Mouse (Mus musculus) heart, embryonic 14.5 days (tissue): ENCODE data around the gene Map7. TPM values are rescaled to one million over a fixed set of nuclear protein-coding genes. Genes with fewer than 3 reads are reported as not detected.

Source experiments
- ATAC-seq: fragments of 200-750 bp; cut with Nextera tagmentation; 2 replicates; pipeline ENCODE4 v1.8.0; 2017; ENCODE audit warnings: low read depth, moderate TSS enrichment; ENCODE audit not compliant: insufficient number of reproducible peaks, insufficient read depth, low FRiP score
- H3K27ac ChIP-seq, 2 experiments: fragments of 200-500 bp in 1 of 2; fragments of 300-500 bp in 1 of 2; sonication (generic) in 1 of 2; replicated peaks in 1 of 2; 2 replicates each; pipeline ENCODE4 v1.5.1; 2012 to 2014; ENCODE audit warnings: low read depth in 2 of 2, low read length in 2 of 2, control low read depth in 1 of 2, mild to moderate bottlenecking in 1 of 2, mixed read lengths in 1 of 2; ENCODE audit not compliant: control insufficient read depth in 1 of 2, insufficient read depth in 1 of 2
- H3K27me3 ChIP-seq: fragments of 300-500 bp; sonication (generic); 2 replicates; pipeline ENCODE4 v1.6.1; 2014; ENCODE audit warnings: mild to moderate bottlenecking, low read length, control low read depth; ENCODE audit not compliant: control insufficient read depth, insufficient read depth
- H3K36me3 ChIP-seq: fragments of 300-500 bp; sonication (generic); 2 replicates; pipeline ENCODE4 v1.6.1; 2014; ENCODE audit warnings: mild to moderate bottlenecking, control low read depth, low read length, mixed read lengths; ENCODE audit not compliant: control insufficient read depth, insufficient read depth
- H3K4me1 ChIP-seq, 2 experiments: fragments of 200-500 bp in 1 of 2; fragments of 300-500 bp in 1 of 2; sonication (generic) in 1 of 2; 2 replicates each; pipeline ENCODE4 v1.6.1; 2012 to 2014; ENCODE audit warnings: low read length in 2 of 2, control low read depth in 1 of 2, mixed read lengths in 1 of 2; ENCODE audit not compliant: control insufficient read depth in 2 of 2, insufficient read depth in 2 of 2
- H3K4me2 ChIP-seq: fragments of 300-500 bp; sonication (generic); 2 replicates; pipeline ENCODE4 v1.6.1; 2014; ENCODE audit warnings: mild to moderate bottlenecking, low read length
- H3K4me3 ChIP-seq, 2 experiments: fragments of 200-500 bp in 1 of 2; fragments of 300-500 bp in 1 of 2; sonication (generic) in 1 of 2; 2 replicates each; pipeline ENCODE4 v1.5.1; 2012 to 2014; ENCODE audit warnings: low read length in 2 of 2, mild to moderate bottlenecking in 2 of 2, control low read depth in 1 of 2, low read depth in 1 of 2, moderate library complexity in 1 of 2; ENCODE audit not compliant: control insufficient read depth in 1 of 2, insufficient read depth in 1 of 2
- H3K9ac ChIP-seq: fragments of 300-500 bp; sonication (generic); 2 replicates; pipeline ENCODE4 v1.6.1; 2014; ENCODE audit warnings: mild to moderate bottlenecking, low read length
- H3K9me3 ChIP-seq: fragments of 300-500 bp; sonication (generic); 2 replicates; pipeline ENCODE4 v1.6.1; 2016; ENCODE audit warnings: low read length, control low read depth; ENCODE audit not compliant: control insufficient read depth
- WGBS: fragments of 180-500 bp; shearing (Covaris S2); extraction: QIAGEN DNeasy Blood & Tissue Kit; methylation state at CpG from one replicate; pipeline ENCODE4 v1.1.7; 2014; 5-methylcytosine and 5-hydroxymethylcytosine counted together
- polyA plus RNA-seq: library from polyadenylated mRNA; unstranded; fragments of >200 nt; fragmentation: Nextera tagmentation; extraction: Ambion mirVana; gene quantifications from 2 replicates; pipeline ENCODE4 v1.2.1, GENCODE M21; 2014

Gene Map7
- polyA plus RNA-seq, 1 experiment from 2014 or later, result 6.6 TPM

DNA sequence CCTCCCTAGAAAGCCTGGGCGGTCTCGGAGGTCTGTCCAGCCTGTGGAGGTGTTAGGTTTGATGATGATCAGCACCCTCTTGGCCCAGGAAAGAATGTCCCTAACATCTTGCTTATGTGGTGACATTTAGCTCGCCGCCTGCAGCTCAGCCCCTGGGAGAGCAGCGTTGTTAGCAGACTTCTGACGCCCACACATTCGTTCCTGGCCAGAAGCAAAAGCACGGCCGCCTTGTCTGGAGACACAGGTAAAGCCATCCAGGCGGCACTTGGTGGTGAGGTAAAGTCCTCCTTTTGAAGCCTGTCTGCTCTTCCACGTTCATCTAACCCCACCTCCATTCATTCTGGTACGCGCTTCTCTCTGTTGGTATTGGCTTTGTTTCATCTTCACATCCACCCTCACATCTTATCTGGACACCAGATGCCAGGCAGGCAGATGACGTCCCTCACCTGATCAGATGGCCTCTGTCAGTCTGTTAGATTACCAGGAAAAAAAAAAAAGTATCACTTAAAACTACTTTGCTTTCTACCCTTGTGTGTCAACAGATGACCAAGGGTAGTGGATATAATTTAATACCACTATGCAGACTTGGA lies 108.9 kb downstream of the Map7 start:
- H3K9ac ChIP-seq, result no peak overlapping the region
- no peaks in the 10 kb centered on the region for H3K36me3 ChIP-seq
- no peak for ATAC-seq
- 55% methylated on average over 14 of the region's 14 CpGs for WGBS
- H3K4me2 ChIP-seq, result no peak overlapping the region; the same call in 1 of the 2 replicates
- no peaks in the 10 kb centered on the region for H3K9me3 ChIP-seq
- H3K4me3 ChIP-seq, result no peak overlapping the region
- peaks cover 7% of the 10 kb centered on the region in 2 experiments for H3K4me1 ChIP-seq
- H3K27me3 ChIP-seq, result no peaks in the 10 kb centered on the region
- H3K27ac ChIP-seq, result no peak overlapping the region

DNA sequence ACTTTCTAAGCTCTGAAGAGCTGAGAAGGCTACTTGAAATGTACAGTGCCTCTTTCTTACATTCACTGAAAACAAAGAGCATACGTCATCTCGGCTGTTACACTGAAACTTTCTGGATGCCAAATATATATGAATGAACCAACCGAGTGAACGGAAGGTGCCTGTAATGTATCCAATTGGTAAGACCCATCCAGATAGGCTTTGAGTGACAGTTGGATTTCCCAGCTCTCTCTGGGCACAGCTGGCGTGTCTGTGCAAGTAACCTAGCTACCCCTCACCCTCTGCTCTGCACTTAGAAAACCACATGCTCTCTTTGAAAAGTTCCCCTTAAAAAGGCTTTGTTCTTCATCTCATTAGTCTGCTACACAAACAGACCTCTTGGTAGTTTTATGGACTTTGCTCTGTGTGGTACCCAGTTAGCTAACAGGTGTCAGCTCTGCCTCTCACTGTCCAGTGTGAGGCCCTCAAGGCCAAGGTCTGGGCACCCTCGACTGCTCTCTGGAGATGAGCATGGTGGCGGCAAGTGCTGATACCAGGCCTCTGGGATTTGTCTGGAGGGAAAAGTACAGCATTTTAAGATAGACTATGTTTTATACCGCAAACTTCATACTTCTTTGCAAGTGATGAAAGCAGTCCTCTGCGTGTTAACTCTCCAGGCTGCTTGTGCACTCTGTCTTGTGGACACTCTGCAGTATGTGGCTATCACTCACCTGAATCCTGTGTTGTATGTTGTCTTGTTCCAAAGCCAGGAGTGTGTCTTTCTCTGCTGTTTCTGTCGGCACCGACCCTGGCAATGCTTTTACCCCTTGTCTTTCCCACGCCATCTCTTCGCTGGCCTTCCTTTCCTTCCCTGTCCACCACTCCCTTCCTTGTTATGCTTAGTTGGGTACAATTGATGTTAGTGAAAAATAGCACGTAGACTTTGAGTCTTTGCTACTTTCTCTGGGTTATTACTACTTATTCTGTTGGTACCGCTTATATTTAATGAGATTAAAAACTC lies 109.8 kb downstream of the Map7 start:
- H3K9ac ChIP-seq, result no peak overlapping the region
- no peak for ATAC-seq
- 82% methylated on average over 15 of the region's 15 CpGs for WGBS

DNA sequence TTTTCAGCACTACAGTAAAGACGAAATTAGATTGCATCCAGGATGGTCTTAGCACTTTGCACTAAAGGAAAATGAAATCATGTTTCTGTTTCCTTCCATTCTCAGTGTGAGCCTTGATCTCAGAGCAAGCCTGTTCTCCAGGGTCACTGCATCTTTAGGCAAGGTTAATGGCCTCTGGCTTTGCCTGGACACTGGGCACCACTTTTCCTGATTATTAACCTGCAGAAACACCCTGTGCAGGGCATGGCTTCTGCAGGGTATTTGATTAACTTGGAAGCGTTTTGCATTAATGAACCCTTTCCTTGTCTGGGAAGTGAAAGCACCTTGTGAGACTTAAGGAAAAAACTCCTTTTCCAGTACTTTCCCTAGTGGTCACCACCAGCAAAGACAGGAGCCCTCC lies 111.2 kb downstream of the Map7 start:
- Histone ChIP-seq H3K9me3 (no peaks in the 10 kb centered on the region), H3K9ac (no peak overlapping the region), H3K27ac (no peak overlapping the region), H3K27me3 (no peaks in the 10 kb centered on the region), H3K4me1 (peaks cover 7% of the 10 kb centered on the region in 2 experiments), H3K4me2 (no peak overlapping the region), H3K4me3 (no peak overlapping the region), H3K36me3 (no peaks in the 10 kb centered on the region)
- 83% methylated on average over 2 of the region's 2 CpGs for WGBS
- no peak for ATAC-seq

More for the DNA sequence above, 109.8 kb downstream of the Map7 start:
- no peaks in the 10 kb centered on the region for H3K9me3 ChIP-seq
- no peak overlapping the region for H3K4me2 ChIP-seq
- peaks cover 7% of the 10 kb centered on the region in 2 experiments for H3K4me1 ChIP-seq
- H3K27me3 ChIP-seq, result no peaks in the 10 kb centered on the region
- H3K4me3 ChIP-seq, result no peak overlapping the region
- H3K27ac ChIP-seq, result no peak overlapping the region
- H3K36me3 ChIP-seq, result no peaks in the 10 kb centered on the region

DNA sequence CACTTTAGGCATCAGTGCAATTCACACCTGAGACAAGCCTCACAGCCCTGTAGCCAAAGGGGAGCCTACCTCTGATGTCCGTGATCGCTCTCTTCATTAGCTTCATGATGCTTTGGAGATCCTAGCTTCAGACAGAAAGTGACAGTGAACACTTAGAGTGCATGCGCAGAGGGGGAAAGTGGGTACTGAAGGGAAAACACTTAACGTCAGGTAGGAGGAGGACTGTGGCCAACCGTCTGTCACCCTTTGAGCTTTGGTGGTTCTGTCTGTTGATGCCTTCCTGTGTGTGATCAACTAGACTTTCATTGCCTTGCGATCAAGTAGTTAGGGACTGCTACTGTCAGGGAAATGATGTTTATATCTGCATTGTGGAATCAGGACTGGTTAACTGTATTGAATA lies 114.6 kb downstream of the Map7 start:
- Histone ChIP-seq H3K4me2 (no peak overlapping the region), H3K27ac (no peak overlapping the region)
- 82% methylated on average over 6 of the region's 6 CpGs for WGBS

DNA sequence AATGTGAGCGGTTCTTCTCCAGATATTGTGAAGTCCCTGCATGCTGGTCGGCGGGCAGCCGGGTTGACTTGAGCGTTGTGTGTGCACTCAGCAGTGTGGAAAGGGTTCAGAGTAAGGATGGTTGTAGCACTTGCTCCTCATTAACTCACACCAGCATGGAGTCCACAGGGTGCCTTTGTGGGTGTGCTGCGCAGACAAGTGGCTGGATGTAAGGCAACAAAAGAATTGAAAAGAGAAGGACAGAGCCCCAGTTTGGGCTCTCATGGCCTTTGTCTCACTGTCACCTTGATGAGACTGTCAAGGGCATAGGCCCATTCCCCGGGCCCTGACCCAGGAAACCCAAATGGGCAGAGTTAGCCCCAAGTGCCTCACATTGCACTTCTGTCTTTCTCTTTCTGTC lies 116.2 kb downstream of the Map7 start:
- H3K9ac ChIP-seq, result no peak overlapping the region
- H3K4me1 ChIP-seq, result peaks cover 0 to 2% of the 10 kb centered on the region in 2 experiments; a peak in 1 of 4 replicates
- no peaks in the 10 kb centered on the region for H3K27me3 ChIP-seq
- H3K36me3 ChIP-seq, result no peaks in the 10 kb centered on the region
- ATAC-seq, result no peak
- no peaks in the 10 kb centered on the region for H3K9me3 ChIP-seq
- no peak overlapping the region for H3K4me3 ChIP-seq
- H3K27ac ChIP-seq, result no peak overlapping the region
- WGBS, result 91% methylated on average over 7 of the region's 7 CpGs
- no peak overlapping the region for H3K4me2 ChIP-seq

More for the DNA sequence above, 114.6 kb downstream of the Map7 start:
- H3K36me3 ChIP-seq, result no peaks in the 10 kb centered on the region
- no peak for ATAC-seq
- no peaks in the 10 kb centered on the region for H3K9me3 ChIP-seq
- H3K27me3 ChIP-seq, result no peaks in the 10 kb centered on the region
- no peak overlapping the region for H3K4me3 ChIP-seq
- peaks cover 0 to 2% of the 10 kb centered on the region in 2 experiments; a peak in 1 of 4 replicates for H3K4me1 ChIP-seq
- H3K9ac ChIP-seq, result no peak overlapping the region

DNA sequence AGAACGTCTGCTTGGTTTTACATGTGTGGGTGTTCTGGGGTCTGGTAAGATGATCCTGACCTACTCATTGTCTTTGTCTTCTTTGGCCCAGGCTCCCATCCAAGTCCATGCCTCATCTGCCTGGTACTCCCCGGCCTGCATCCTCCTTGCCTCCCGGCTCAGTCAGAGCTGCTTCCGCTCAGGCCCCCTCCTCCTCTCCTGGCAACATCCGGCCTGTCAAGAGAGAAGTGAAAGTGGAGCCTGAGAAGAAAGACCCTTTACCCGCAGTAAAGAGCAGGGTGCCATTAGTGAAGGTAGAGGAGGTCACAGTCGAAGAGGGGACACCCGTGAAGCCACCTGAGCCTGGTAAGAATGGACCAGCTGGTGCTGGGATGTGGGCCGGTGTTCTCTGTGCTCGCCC lies 118.8 kb downstream of the Map7 start:
- H3K9ac ChIP-seq, result no peak overlapping the region
- 0 out of 2 replicates have a peak, but pooled peaks cover 3% of the 10 kb centered on the region for H3K9me3 ChIP-seq
- ATAC-seq, result no peak
- no peaks in the 10 kb centered on the region for H3K27me3 ChIP-seq
- no peak overlapping the region for H3K4me3 ChIP-seq
- H3K4me2 ChIP-seq, result no peak overlapping the region
- H3K27ac ChIP-seq, result no peak overlapping the region
- H3K36me3 ChIP-seq, result 0 out of 2 replicates have a peak, but pooled peaks cover 2% of the 10 kb centered on the region
- peaks cover 0 to 2% of the 10 kb centered on the region in 2 experiments; a peak in 1 of 4 replicates for H3K4me1 ChIP-seq
- WGBS, result 69% methylated on average over 10 of the region's 10 CpGs

DNA sequence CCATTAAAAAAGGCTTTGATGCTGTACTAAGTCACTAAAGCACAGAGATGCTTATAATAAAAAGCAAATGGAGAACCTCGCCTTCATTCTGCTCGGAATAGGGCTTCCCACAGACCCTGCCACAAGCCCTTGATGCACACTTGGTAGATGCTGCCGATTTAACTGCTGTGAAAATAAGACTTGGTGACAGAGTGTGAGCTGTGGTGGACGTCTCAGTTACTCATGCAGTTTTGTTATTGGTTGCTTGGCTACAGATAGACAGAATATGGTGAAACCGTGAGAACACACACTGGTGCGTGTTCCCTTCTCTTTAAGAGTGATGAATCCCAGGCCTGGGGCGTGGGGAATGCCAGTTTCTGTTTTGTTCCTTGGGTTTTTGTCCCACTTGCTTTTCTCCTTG lies 120.7 kb downstream of the Map7 start:
- H3K9ac ChIP-seq, result no peak overlapping the region
- H3K27me3 ChIP-seq, result no peaks in the 10 kb centered on the region
- H3K9me3 ChIP-seq, result 0 out of 2 replicates have a peak, but pooled peaks cover 3% of the 10 kb centered on the region
- WGBS, result 62% methylated on average over 7 of the region's 7 CpGs
- H3K4me1 ChIP-seq, result peaks cover 4 to 5% of the 10 kb centered on the region in 2 experiments
- no peak overlapping the region for H3K27ac ChIP-seq
- no peak for ATAC-seq
- 0 out of 2 replicates have a peak, but pooled peaks cover 5% of the 10 kb centered on the region for H3K36me3 ChIP-seq
- H3K4me3 ChIP-seq, result no peak overlapping the region
- H3K4me2 ChIP-seq, result no peak overlapping the region
